Mouse (Mus musculus) ES-Bruce4 (cell line): ENCODE measurements at regions not wholly inside any gene's neighbourhood (a gene's known extent, or its start where the extent isn't known, plus 50 kb on each side); places are given as distances from the start of the nearest gene placed in this dataset.

Experiments
- CTCF ChIP-seq: IDR thresholded peaks from one replicate; pipeline ENCODE4 v1.8.1; 2011; ENCODE audit warnings: low read depth, low read length
- POLR2A ChIP-seq: IDR thresholded peaks from one replicate; pipeline ENCODE4 v1.8.1; 2011; ENCODE audit warnings: low read length; ENCODE audit not compliant: insufficient read depth

GRCm38 (mm10) chr11:35044659-35045058 lies 76.4 kb upstream of the Slit3 start:
- no peak for TF ChIP-seq CTCF
- no peak for TF ChIP-seq POLR2A
